Mouse (Mus musculus): ENCODE measurements at regions not wholly inside any gene's neighbourhood (a gene's known extent, or its start where the extent isn't known, plus 50 kb on each side); places are given as distances from the start of the nearest gene placed in this dataset.
A peak's percentile ranks its signal among the peaks of the same experiment; 100 is the strongest.

- Histone ChIP-seq H3K9ac (ENCODE audit: low read length) (no peak overlapping the region), H3K4me1 (ENCODE audit: control insufficient read depth, insufficient read depth, low read length) (no peaks in the 10 kb centered on the region), H3K27me3 (ENCODE audit: control insufficient read depth, insufficient read depth, low read length) (no peaks in the 10 kb centered on the region), H3K27ac (ENCODE audit: low read length) (0 out of 2 replicates have a peak overlapping the region, but pooled peaks have one; percentile 9), H3K4me3 (replicated peaks; ENCODE audit: low read length) (no peak overlapping the region), H3K9me3 (replicated peaks; ENCODE audit: control insufficient read depth, low read length) (no peaks in the 10 kb centered on the region), H3K36me3 (ENCODE audit: control insufficient read depth, insufficient read depth, low read length) (no peaks in the 10 kb centered on the region), H3K4me2 (ENCODE audit: low read depth, low read length) (no peak overlapping the region)
- ATAC-seq (ENCODE audit: insufficient read depth, low FRiP score): peak; percentile 64; the same call in 1 of the 2 replicates
- 51% methylated on average over 3 of the region's 3 CpGs for WGBS
These were observed 111.3 kb upstream of the Slc24a3 start for GRCm38 (mm10) chr2:145056219-145056618.

GRCm38 (mm10) chr2:145056762-145057161 is 110.8 kb upstream of the Slc24a3 start:
- Histone ChIP-seq H3K27me3 (ENCODE audit: control insufficient read depth, insufficient read depth, low read length) (no peaks in the 10 kb centered on the region), H3K4me2 (ENCODE audit: low read depth, low read length) (no peak overlapping the region), H3K4me1 (ENCODE audit: control insufficient read depth, insufficient read depth, low read length) (no peaks in the 10 kb centered on the region), H3K9ac (ENCODE audit: low read length) (no peak overlapping the region), H3K9me3 (replicated peaks; ENCODE audit: control insufficient read depth, low read length) (no peaks in the 10 kb centered on the region), H3K36me3 (ENCODE audit: control insufficient read depth, insufficient read depth, low read length) (no peaks in the 10 kb centered on the region), H3K4me3 (replicated peaks; ENCODE audit: low read length) (no peak overlapping the region), H3K27ac (ENCODE audit: low read length) (no peak overlapping the region; the same call in 1 of the 2 replicates)
- WGBS: 49% methylated on average over 5 of the region's 5 CpGs
- peak; percentile 66; the same call in 1 of the 2 replicates for ATAC-seq (ENCODE audit: insufficient read depth, low FRiP score)

GRCm38 (mm10) chr2:145069931-145070330 is 97.6 kb upstream of the Slc24a3 start:
- no peaks in the 10 kb centered on the region for H3K36me3 ChIP-seq (ENCODE audit: control insufficient read depth, insufficient read depth, low read length)
- no peak overlapping the region for H3K4me2 ChIP-seq (ENCODE audit: low read depth, low read length)
- ATAC-seq (ENCODE audit: insufficient read depth, low FRiP score): no peak
- no peaks in the 10 kb centered on the region for H3K4me1 ChIP-seq (ENCODE audit: control insufficient read depth, insufficient read depth, low read length)
- no peak overlapping the region for H3K9ac ChIP-seq (ENCODE audit: low read length)
- no peak overlapping the region for H3K4me3 ChIP-seq (replicated peaks; ENCODE audit: low read length)
- H3K27me3 ChIP-seq (ENCODE audit: control insufficient read depth, insufficient read depth, low read length): no peaks in the 10 kb centered on the region
- 68% methylated on average over 1 of the region's 1 CpGs for WGBS
- no peak overlapping the region for H3K27ac ChIP-seq (ENCODE audit: low read length)
- H3K9me3 ChIP-seq (replicated peaks; ENCODE audit: control insufficient read depth, low read length): no peaks in the 10 kb centered on the region

GRCm38 (mm10) chr2:145081926-145082325 is 85.6 kb upstream of the Slc24a3 start:
- H3K4me3 ChIP-seq (replicated peaks; ENCODE audit: low read length): no peak overlapping the region
- H3K4me1 ChIP-seq (ENCODE audit: control insufficient read depth, insufficient read depth, low read length): no peaks in the 10 kb centered on the region
- H3K9ac ChIP-seq (ENCODE audit: low read length): no peak overlapping the region
- no peak overlapping the region for H3K4me2 ChIP-seq (ENCODE audit: low read depth, low read length)
- no peak overlapping the region for H3K27ac ChIP-seq (ENCODE audit: low read length)
- no peaks in the 10 kb centered on the region for H3K27me3 ChIP-seq (ENCODE audit: control insufficient read depth, insufficient read depth, low read length)
- ATAC-seq (ENCODE audit: insufficient read depth, low FRiP score): no peak
- H3K36me3 ChIP-seq (ENCODE audit: control insufficient read depth, insufficient read depth, low read length): no peaks in the 10 kb centered on the region
- no peaks in the 10 kb centered on the region for H3K9me3 ChIP-seq (replicated peaks; ENCODE audit: control insufficient read depth, low read length)
- WGBS: 77% methylated on average over 2 of the region's 2 CpGs

GRCm38 (mm10) chr2:145084621-145085020 is 82.9 kb upstream of the Slc24a3 start:
- Histone ChIP-seq H3K4me3 (replicated peaks; ENCODE audit: low read length) (no peak overlapping the region), H3K4me1 (ENCODE audit: control insufficient read depth, insufficient read depth, low read length) (no peaks in the 10 kb centered on the region), H3K4me2 (ENCODE audit: low read depth, low read length) (no peak overlapping the region), H3K9ac (ENCODE audit: low read length) (no peak overlapping the region), H3K9me3 (replicated peaks; ENCODE audit: control insufficient read depth, low read length) (no peaks in the 10 kb centered on the region), H3K36me3 (ENCODE audit: control insufficient read depth, insufficient read depth, low read length) (no peaks in the 10 kb centered on the region), H3K27ac (ENCODE audit: low read length) (no peak overlapping the region), H3K27me3 (ENCODE audit: control insufficient read depth, insufficient read depth, low read length) (no peaks in the 10 kb centered on the region)
- WGBS: 72% methylated on average over 2 of the region's 2 CpGs
- ATAC-seq (ENCODE audit: insufficient read depth, low FRiP score): no peak

GRCm38 (mm10) chr2:145086118-145086517 is 81.4 kb upstream of the Slc24a3 start:
- 66% methylated on average over 5 of the region's 5 CpGs for WGBS
- H3K27ac ChIP-seq (ENCODE audit: low read length): no peak overlapping the region
- H3K27me3 ChIP-seq (ENCODE audit: control insufficient read depth, insufficient read depth, low read length): no peaks in the 10 kb centered on the region
- H3K9ac ChIP-seq (ENCODE audit: low read length): no peak overlapping the region
- ATAC-seq (ENCODE audit: insufficient read depth, low FRiP score): no peak
- no peak overlapping the region for H3K4me2 ChIP-seq (ENCODE audit: low read depth, low read length)
- H3K36me3 ChIP-seq (ENCODE audit: control insufficient read depth, insufficient read depth, low read length): no peaks in the 10 kb centered on the region
- no peaks in the 10 kb centered on the region for H3K9me3 ChIP-seq (replicated peaks; ENCODE audit: control insufficient read depth, low read length)
- no peak overlapping the region for H3K4me3 ChIP-seq (replicated peaks; ENCODE audit: low read length)
- H3K4me1 ChIP-seq (ENCODE audit: control insufficient read depth, insufficient read depth, low read length): no peaks in the 10 kb centered on the region

GRCm38 (mm10) chr2:145103295-145103694 is 64.3 kb upstream of the Slc24a3 start:
- no peak overlapping the region for H3K9ac ChIP-seq (ENCODE audit: low read length)
- no peaks in the 10 kb centered on the region for H3K9me3 ChIP-seq (replicated peaks; ENCODE audit: control insufficient read depth, low read length)
- no peaks in the 10 kb centered on the region for H3K4me1 ChIP-seq (ENCODE audit: control insufficient read depth, insufficient read depth, low read length)
- no peaks in the 10 kb centered on the region for H3K27me3 ChIP-seq (ENCODE audit: control insufficient read depth, insufficient read depth, low read length)
- no peak overlapping the region for H3K4me3 ChIP-seq (replicated peaks; ENCODE audit: low read length)
- ATAC-seq (ENCODE audit: insufficient read depth, low FRiP score): no peak
- no peak overlapping the region for H3K27ac ChIP-seq (ENCODE audit: low read length)
- WGBS: 88% methylated on average over 2 of the region's 2 CpGs
- no peak overlapping the region for H3K4me2 ChIP-seq (ENCODE audit: low read depth, low read length)
- H3K36me3 ChIP-seq (ENCODE audit: control insufficient read depth, insufficient read depth, low read length): no peaks in the 10 kb centered on the region

- Histone ChIP-seq H3K36me3 (ENCODE audit: control insufficient read depth, insufficient read depth, low read length) (no peaks in the 10 kb centered on the region), H3K4me2 (ENCODE audit: low read depth, low read length) (no peak overlapping the region), H3K4me1 (ENCODE audit: control insufficient read depth, insufficient read depth, low read length) (no peaks in the 10 kb centered on the region), H3K27me3 (ENCODE audit: control insufficient read depth, insufficient read depth, low read length) (no peaks in the 10 kb centered on the region), H3K9ac (ENCODE audit: low read length) (no peak overlapping the region), H3K9me3 (replicated peaks; ENCODE audit: control insufficient read depth, low read length) (no peaks in the 10 kb centered on the region), H3K4me3 (replicated peaks; ENCODE audit: low read length) (no peak overlapping the region), H3K27ac (ENCODE audit: low read length) (no peak overlapping the region)
- no peak for ATAC-seq (ENCODE audit: insufficient read depth, low FRiP score)
- WGBS: 34% methylated on average over 1 of the region's 1 CpGs
These were observed 55.9 kb upstream of the Slc24a3 start for GRCm38 (mm10) chr2:145111615-145112014.

- H3K9ac ChIP-seq (ENCODE audit: low read length): no peak overlapping the region
- H3K27me3 ChIP-seq (ENCODE audit: control insufficient read depth, insufficient read depth, low read length): no peaks in the 10 kb centered on the region
- no peaks in the 10 kb centered on the region for H3K9me3 ChIP-seq (replicated peaks; ENCODE audit: control insufficient read depth, low read length)
- no peaks in the 10 kb centered on the region for H3K4me1 ChIP-seq (ENCODE audit: control insufficient read depth, insufficient read depth, low read length)
- no peak overlapping the region for H3K4me2 ChIP-seq (ENCODE audit: low read depth, low read length)
- H3K27ac ChIP-seq (ENCODE audit: low read length): no peak overlapping the region
- H3K36me3 ChIP-seq (ENCODE audit: control insufficient read depth, insufficient read depth, low read length): no peaks in the 10 kb centered on the region
- WGBS: 93% methylated on average over 3 of the region's 3 CpGs
- no peak overlapping the region for H3K4me3 ChIP-seq (replicated peaks; ENCODE audit: low read length)
- ATAC-seq (ENCODE audit: insufficient read depth, low FRiP score): no peak
These were observed 52.5 kb upstream of the Slc24a3 start for GRCm38 (mm10) chr2:145115043-145115442.

Data from stomach, embryonic 16.5 days (tissue).